Mouse (Mus musculus) cerebellum, postnatal 36 days (tissue): ENCODE data around the gene Rab3d.
A peak's percentile ranks its signal among the peaks of the same experiment; 100 is the strongest.
"Not testable (repeated sequence)": the region's sequence is repeated elsewhere in the genome, so short reads cannot be mapped to it uniquely, and the experiment has no call there.

Source experiments
- DNase-seq, 2 experiments: peaks; one replicate each; pipeline ENCODE4 v3.0.0; 2021 to 2022; ENCODE audit warnings: mixed read lengths in 2 of 2

Gene Rab3d

DNA sequence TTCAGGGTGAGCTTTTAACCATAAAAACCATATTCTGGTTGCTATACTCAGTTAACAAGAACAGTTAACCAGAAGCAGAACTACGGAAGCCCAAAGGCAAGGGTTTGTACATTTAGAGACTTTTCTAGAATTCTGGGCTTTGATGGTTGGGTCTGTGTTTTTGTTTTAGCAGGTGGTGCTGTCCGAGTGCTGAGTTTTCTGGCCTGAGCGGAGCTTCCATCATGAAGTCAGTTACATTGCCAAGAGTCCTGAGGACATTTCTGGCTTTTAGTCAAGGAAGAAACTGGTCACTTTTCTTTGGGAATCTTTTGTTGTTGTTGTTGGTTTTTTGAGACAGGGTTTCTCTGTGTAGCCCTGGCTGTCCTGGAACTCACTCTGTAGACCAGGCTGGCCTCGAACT, 14.0 kb downstream of the Rab3d start:
- DNase-seq = no peak

DNA sequence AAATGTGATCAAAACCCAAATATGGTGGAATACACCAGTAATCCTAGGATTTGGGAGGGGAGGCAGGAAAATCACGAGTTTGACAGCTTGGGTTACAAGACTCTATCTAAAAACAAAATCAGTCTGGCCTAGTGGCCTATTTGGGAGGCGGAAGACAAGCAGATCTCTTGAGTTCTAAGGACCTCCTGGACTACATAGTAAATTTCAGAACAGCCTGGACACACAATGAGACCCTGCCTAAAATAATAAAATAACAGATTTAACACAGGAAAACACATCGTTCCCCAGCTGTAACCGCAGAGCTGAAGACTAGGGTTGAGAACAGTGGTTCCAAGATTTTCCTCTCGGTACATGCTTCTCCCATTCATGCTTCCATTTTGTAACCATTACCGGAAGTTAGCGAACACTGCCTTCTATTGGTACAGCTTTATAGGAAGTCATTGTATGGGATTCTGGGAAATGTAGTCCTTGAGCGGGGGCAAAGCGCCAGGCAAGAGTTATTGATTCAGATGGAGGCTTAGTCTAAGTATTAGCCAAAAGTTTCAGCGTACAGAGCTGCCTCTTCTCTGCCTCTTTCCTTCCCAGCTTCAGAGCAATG, 16.7 kb downstream of the Rab3d start:
- DNase-seq = peak; percentile 70 to 75

DNA sequence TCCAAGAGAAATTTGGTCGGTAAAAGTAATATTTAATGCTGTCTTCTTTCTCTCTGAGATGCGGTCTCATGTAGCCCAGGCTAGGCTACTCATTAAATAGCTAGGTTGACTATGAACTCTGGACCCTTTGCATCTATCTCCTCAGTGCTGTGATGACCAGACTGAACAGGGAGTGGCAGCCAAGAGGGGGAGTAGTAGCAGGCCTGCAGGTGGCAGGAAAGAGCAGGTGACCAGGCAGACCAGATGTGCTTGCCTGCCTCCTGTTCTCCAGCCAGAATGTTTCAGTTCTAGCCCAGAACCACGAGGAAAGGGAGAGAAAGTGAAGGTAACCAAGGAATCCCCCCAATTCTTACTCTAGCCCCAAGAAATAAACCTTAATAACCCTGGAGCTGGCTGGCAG, 28.8 kb downstream of the Rab3d start:
- DNase-seq = no peak

DNA sequence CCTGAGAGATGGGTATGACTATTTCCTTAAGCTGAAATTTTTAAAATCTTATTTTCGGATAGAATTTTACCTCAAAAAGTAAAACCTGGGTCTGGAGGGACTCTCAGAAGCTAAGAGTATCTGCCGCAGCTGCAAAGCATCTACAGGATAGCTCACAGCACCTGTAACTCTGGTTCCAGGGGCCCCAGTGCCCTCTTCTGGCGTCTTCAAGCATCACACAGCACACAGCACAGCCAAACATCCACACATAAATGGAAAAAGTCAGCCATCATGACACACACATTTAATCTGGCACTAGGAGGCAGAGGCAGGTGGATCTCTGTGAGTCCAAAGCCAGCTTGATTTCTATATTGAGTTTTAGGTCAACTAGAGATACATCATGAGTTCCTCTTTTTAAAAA, 41.4 kb downstream of the Rab3d start:
- no peak for DNase-seq

- DNase-seq = no peak
Observed at GRCm38 (mm10) chr9:21872204-21872603, 45.8 kb downstream of the Rab3d start.

GRCm38 (mm10) chr9:21870879-21871524, 47.0 kb downstream of the Rab3d start:
- DNase-seq = peak; percentile 56 to 61

DNA sequence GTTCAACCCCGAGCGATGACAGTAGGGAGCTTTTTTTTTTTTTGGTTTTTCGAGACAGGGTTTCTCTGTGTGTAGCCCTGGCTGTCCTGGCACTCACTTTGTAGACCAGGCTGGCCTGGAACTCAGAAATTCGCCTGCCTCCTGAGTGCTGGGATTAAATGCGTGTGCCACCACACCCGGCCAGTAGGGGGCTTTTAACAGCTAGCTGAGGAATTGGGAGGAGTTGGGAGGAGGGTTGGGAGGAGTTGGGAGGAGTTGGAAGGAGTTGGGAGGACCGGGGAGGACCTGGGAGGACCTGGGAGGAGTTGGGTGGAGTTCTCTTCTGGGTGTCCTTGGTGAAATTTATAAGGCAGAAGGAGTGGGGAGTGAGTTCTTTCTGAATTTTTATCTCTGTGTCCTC, 48.7 kb downstream of the Rab3d start:
- peak; percentile 45 to 57 for DNase-seq

- no peak for DNase-seq
Observed at GRCm38 (mm10) chr9:21867726-21868125, 50.3 kb downstream of the Rab3d start.

GRCm38 (mm10) chr9:21866641-21867040, 51.4 kb downstream of the Rab3d start:
- DNase-seq = no peak

- DNase-seq = no peak
Observed at GRCm38 (mm10) chr9:21865673-21866398, 52.2 kb downstream of the Rab3d start.

- no peak for DNase-seq
Observed at GRCm38 (mm10) chr9:21862181-21862580, 55.8 kb downstream of the Rab3d start.

DNA sequence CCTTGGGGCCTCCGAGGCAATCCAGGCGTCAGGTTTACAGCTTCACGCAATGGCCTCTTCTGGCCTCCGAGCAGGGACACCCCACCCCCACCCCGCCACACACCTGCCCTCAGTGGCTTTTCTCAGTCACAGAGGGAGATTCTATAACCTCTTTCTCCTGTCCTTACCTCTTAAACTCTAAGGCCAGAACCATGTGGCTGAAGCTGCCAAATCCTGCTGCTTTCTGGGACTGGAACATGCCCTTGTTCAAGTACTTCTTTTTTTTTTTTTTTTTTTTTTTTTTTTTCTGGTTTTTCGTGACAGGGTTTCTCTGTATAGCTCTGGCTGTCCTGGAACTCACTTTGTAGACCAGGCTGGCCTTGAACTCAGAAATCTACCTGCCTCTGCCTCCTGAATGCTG, 57.6 kb downstream of the Rab3d start:
- DNase-seq = not testable (repeated sequence)

DNA sequence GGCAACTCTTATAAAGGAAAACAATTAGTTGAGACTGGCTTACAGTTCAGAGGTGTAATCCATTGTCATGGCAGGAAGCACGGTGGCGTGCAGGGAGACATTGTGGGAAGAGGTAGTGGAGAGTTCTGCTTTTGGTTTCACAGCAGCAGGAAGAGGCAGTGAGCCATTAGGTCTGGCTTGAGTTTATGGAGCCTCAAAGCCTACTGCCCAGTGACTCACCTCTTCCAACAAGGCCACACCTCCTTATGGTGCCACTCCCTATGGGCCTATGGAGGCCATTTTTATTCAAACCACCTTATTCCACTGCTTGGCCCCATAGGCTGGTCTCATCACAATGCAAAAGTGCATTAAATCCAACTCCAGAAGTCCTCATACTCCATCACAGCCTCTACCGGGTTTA, 58.4 kb downstream of the Rab3d start:
- DNase-seq = no peak

- DNase-seq = no peak
Observed at GRCm38 (mm10) chr9:21858084-21858483, 59.9 kb downstream of the Rab3d start.

- no peak for DNase-seq
Observed at GRCm38 (mm10) chr9:21857501-21857900, 60.5 kb downstream of the Rab3d start.
